Mouse (Mus musculus): ENCODE results near the gene Mcoln3. TPM values are rescaled to one million over a fixed set of nuclear protein-coding genes. Genes with fewer than 3 reads are reported as not detected.

The Mcoln3 gene
- polyA plus RNA-seq, 1 experiment from 2014 or later: 0.61 TPM

DNA sequence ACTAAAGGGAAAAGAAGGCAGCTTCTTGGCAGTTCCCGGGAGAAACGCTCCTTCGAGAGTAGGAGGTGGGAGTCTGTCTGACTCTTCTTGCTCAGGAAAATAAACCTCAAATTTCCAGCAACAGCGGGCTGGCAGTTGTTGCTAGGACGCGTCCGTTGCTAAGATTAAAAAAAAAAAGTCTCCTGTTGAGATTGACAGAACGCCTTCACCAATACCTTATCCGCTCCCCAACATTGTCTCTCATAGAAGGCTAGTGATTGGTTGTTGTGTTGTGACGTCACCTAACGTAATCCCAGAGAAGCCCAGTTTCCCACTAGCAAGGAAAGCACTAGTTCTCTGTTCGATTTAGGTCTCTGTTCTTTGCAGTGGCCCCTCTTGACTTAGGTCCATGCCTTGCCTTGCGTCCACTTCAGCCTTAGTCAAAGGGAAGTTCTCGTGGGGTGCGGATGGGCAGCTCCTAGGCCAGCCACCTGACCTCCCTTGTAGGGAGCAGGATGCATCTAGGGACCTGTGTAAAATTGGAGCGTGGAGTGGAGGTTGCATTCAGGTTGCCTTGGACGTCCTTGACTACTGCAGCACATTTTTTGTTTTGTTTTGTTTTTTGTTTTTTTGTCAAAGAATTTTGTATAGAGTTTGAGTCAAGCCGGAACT lies 9.2 kb upstream of the Mcoln3 start, which contains the start of gene Wdr63:
Gene Wdr63, minus strand, starts transcription at position 210 of the 651 bp plus-strand sequence.
- H3K27ac ChIP-seq: no peak within 1 kb of the TSS
- 0 out of 2 replicates have a peak within 1 kb of the TSS, but pooled peaks have one; percentile 15 for H3K9ac ChIP-seq
- H3K9me3 ChIP-seq (replicated peaks): 0 out of 2 replicates have a peak, but pooled peaks cover 2% of the 10 kb centered on the region
- peaks cover 43% of the 10 kb centered on the region for H3K27me3 ChIP-seq (replicated peaks)
- H3K4me1 ChIP-seq: no peaks in the 10 kb centered on the region; the same call in 1 of the 2 replicates
- WGBS (ENCODE audit: insufficient replicate concordance): 13% methylated on average over 18 of the region's 18 CpGs
- H3K4me3 ChIP-seq: peak within 1 kb of the TSS; percentile 51
- no peaks in the 10 kb centered on the region for H3K36me3 ChIP-seq
- peak; percentile 79 for ATAC-seq
- H3K4me2 ChIP-seq: peak within 1 kb of the TSS; percentile 70

DNA sequence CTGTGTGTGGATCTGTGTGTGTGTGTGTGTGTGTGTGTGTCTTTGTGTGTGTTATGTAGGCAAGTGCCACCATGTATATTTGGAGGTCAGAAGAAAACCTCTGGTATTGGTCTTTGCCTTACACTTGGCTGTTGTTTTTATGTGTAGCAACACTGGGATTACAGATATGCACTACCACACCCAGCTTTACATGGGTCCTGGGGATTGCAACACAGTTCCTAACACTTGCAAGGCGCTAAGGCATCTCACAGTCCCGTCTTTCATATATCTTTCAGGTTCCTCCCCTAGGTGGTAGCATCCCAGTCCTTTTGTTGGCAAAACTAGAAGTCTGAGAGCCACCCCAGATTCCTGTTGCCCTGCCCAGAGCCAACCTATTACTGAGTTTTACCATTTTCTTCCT lies 8.3 kb upstream of the Mcoln3 start:
- Histone ChIP-seq H3K9me3 (replicated peaks) (0 out of 2 replicates have a peak, but pooled peaks cover 2% of the 10 kb centered on the region), H3K36me3 (no peaks in the 10 kb centered on the region), H3K4me3 (no peak overlapping the region), H3K27ac (no peak overlapping the region), H3K27me3 (replicated peaks) (peaks cover 50% of the 10 kb centered on the region), H3K9ac (no peak overlapping the region), H3K4me1 (no peaks in the 10 kb centered on the region; the same call in 1 of the 2 replicates), H3K4me2 (no peak overlapping the region)
- ATAC-seq: no peak
- WGBS (ENCODE audit: insufficient replicate concordance): 51% methylated on average over 2 of the region's 2 CpGs

DNA sequence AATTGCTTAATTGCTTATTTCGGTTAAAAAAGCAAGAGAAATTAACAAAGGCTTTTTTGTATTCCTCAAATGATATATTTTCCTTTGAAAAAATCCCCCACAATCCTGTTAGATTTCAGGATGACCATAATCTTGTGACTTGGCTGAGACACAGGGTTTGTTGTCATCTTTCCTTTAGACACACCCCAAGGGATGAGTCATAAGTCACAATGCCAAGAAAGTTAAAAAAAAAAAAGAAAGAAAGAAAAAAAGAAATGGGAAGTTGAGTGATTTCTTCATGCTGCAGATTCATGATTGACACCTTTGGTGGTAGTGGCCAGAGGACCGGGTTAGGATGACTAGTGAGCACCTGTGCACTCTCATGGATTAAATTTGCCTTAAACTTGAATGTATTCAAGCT lies 6.9 kb upstream of the Mcoln3 start:
- no peak overlapping the region for H3K27ac ChIP-seq
- peaks cover 54% of the 10 kb centered on the region for H3K27me3 ChIP-seq (replicated peaks)
- H3K4me1 ChIP-seq: no peaks in the 10 kb centered on the region; the same call in 1 of the 2 replicates
- no peak overlapping the region for H3K4me3 ChIP-seq
- WGBS (ENCODE audit: insufficient replicate concordance): 50% methylated on average over 2 of the region's 2 CpGs
- H3K9ac ChIP-seq: no peak overlapping the region
- no peak overlapping the region for H3K4me2 ChIP-seq
- no peaks in the 10 kb centered on the region for H3K36me3 ChIP-seq
- ATAC-seq: no peak
- H3K9me3 ChIP-seq (replicated peaks): no peaks in the 10 kb centered on the region

DNA sequence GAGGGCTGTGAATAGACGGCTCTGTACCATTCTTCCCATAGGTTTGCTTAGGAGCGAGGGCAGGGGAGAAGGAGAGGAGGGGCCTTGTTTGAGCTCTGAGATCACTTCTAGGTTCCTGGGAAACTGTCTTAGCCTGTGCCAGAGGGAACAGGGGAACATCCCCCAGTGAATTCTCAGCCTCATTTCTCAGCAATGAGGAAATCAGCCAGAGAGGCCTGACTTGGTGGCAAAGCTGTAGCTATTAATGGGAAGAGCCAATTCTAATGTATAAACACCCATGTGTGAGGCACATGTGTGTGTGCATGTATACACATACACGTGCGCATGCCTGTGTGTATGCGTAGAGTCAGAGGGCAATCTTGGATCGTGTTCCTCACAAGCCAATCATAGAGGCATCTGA lies 6.3 kb upstream of the Mcoln3 start:
- H3K4me3 ChIP-seq: no peak overlapping the region
- H3K27ac ChIP-seq: no peak overlapping the region
- no peak overlapping the region for H3K4me2 ChIP-seq
- H3K27me3 ChIP-seq (replicated peaks): peaks cover 54% of the 10 kb centered on the region
- no peaks in the 10 kb centered on the region; the same call in 1 of the 2 replicates for H3K4me1 ChIP-seq
- H3K36me3 ChIP-seq: no peaks in the 10 kb centered on the region
- no peak overlapping the region for H3K9ac ChIP-seq
- ATAC-seq: no peak
- 60% methylated on average over 6 of the region's 6 CpGs for WGBS (ENCODE audit: insufficient replicate concordance)
- no peaks in the 10 kb centered on the region for H3K9me3 ChIP-seq (replicated peaks)

DNA sequence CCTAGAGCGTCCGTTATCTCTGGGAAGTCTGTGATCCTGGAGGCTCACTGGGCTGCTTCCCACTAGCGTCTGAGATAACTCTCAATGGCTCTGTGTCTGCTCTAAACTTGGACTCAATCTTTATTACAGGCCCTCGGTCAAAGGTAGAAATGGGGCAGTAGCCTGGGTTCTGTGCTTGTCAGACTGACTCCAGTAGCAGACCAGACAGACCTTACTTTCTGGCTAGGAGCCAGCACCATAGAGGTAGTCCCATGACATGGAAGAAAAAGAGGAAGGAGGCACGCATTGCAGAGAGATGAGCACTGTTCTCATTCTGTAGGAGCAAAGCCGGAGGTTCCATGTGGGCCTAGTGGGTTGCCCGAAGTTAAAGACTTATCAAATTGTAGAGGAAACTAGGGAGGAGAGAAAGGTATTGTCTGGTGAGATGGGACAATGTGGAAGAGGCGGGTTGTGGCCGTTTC lies 777 bp downstream of the Mcoln3 start:
- Histone ChIP-seq H3K36me3 (no peaks in the 10 kb centered on the region), H3K27ac (no peak overlapping the region), H3K9ac (no peak overlapping the region), H3K9me3 (replicated peaks) (no peaks in the 10 kb centered on the region), H3K4me2 (no peak overlapping the region), H3K4me1 (peaks cover 10% of the 10 kb centered on the region; the same call in 1 of the 2 replicates), H3K4me3 (no peak overlapping the region), H3K27me3 (replicated peaks) (peaks cover 57% of the 10 kb centered on the region)
- no peak for ATAC-seq
- 43% methylated on average over 9 of the region's 9 CpGs for WGBS (ENCODE audit: insufficient replicate concordance)

DNA sequence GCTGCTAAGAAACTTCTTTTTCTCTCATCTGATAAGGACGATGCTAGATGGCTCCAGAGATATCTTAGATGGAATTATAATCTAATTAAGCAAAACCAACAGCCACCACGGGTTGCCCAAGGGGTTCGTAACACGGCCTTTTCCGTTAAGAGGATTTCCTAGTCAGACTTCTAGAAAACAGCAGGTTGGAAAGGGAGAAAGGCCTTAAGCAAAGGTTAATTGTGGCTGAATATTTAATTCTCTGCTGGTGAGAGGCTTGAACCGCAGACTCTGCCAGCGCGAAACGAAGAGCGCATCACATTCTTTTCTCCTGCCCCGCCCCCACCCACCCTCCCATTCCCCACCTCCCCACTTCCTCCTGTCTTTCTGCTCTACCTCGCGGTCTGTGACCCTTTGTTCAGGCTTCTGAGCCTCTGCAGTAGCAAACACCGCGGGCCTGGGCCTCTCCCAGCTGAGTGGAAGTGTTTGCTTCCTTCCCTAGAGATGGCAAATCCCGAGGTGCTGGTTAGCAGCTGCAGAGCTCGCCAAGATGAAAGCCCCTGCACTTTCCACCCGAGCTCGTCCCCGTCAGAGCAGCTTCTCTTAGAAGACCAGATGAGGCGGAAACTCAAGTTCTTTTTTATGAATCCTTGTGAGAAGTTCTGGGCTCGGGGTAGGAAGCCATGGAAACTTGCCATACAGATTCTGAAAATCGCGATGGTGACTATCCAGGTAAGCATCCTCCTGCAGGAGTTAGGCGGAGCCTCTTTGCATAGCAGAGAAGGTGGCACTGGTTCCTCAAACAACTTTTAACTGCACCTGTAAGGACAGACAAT lies 4.3 kb downstream of the Mcoln3 start:
- peak overlapping the region; percentile 6; the same call in 1 of the 2 replicates for H3K9ac ChIP-seq
- peaks cover 10% of the 10 kb centered on the region; the same call in 1 of the 2 replicates for H3K4me1 ChIP-seq
- H3K27me3 ChIP-seq (replicated peaks): peaks cover 45% of the 10 kb centered on the region
- no peaks in the 10 kb centered on the region for H3K9me3 ChIP-seq (replicated peaks)
- ATAC-seq: no peak
- H3K4me3 ChIP-seq: 0 out of 2 replicates have a peak overlapping the region, but pooled peaks have one; percentile 12
- WGBS (ENCODE audit: insufficient replicate concordance): 10% methylated on average over 25 of the region's 25 CpGs
- no peak overlapping the region for H3K27ac ChIP-seq
- H3K36me3 ChIP-seq: no peaks in the 10 kb centered on the region
- peak overlapping the region; percentile 45 for H3K4me2 ChIP-seq

DNA sequence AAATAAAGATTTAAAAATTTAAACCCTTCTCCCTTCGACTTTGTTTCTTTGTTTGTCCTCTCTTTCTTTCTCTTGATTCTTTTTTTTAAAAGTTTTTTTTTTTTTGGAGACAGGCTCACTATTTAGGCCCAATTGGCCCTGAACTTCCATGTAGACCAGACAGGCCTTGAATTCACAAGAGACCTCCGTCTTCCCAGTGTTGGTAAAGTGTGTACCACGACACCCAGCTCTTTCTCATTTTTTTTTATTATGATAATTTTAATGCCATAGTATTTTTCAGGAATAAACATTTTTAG lies 4.8 kb downstream of the Mcoln3 start:
- Histone ChIP-seq H3K4me1 (peaks cover 16% of the 10 kb centered on the region), H3K9me3 (replicated peaks) (no peaks in the 10 kb centered on the region), H3K27ac (no peak overlapping the region), H3K27me3 (replicated peaks) (peaks cover 40% of the 10 kb centered on the region), H3K36me3 (no peaks in the 10 kb centered on the region), H3K9ac (no peak overlapping the region), H3K4me2 (no peak overlapping the region), H3K4me3 (no peak overlapping the region)
- 53% methylated on average over 3 of the region's 3 CpGs for WGBS (ENCODE audit: insufficient replicate concordance)
- ATAC-seq: no peak

DNA sequence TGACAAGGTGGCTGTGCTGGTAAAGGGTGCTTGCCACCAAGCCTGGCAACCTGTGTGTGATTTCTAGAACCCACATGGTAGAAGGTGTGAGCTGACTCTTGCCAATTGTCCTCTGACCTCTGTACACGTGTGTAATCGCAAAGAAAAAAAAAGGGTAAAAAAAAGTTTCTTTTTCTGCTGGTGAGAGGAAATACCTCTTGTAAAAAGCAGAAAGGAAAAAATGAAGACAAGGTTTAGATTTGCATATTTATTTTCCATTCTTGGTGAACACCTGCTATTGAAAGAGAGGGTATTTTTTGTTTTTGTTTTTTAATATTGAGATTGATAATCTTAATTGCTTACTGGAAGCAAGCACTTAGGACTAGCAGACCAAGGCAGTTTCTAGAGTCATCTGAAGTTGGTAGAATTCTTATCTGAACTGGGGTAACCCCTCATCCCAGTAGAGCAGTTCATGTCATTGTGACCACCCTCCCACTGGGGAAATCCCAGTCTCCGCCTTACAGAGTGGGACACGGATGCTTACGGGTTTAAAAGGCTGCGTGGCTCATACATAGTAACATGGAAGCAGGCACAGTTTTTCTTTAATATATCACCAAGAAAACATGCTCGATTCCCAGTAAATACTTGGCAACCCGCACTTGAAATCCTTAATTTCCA lies 5.7 kb downstream of the Mcoln3 start:
- no peak overlapping the region for H3K9ac ChIP-seq
- H3K4me3 ChIP-seq: no peak overlapping the region
- H3K4me2 ChIP-seq: no peak overlapping the region
- H3K27me3 ChIP-seq (replicated peaks): peaks cover 31% of the 10 kb centered on the region
- peaks cover 19% of the 10 kb centered on the region for H3K4me1 ChIP-seq
- H3K36me3 ChIP-seq: no peaks in the 10 kb centered on the region
- no peak overlapping the region for H3K27ac ChIP-seq
- H3K9me3 ChIP-seq (replicated peaks): no peaks in the 10 kb centered on the region
- WGBS (ENCODE audit: insufficient replicate concordance): 70% methylated on average over 8 of the region's 8 CpGs
- no peak for ATAC-seq

DNA sequence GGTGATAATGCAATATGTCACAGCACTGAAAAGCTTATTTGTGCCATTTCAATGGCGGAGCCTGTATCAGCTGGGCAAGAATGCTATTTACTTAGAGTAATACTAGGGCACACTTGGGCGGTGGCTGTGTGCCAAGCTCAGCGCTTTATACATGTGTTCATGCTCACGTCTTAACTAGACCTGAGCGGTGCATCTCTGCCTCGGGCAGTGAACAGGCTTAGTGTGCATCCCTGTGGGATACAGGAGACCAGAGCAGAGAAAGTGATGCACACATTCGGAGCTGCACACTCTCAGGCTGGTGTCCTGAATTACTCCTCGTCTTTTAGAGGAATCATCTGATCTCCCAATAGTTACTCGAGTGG lies 6.2 kb downstream of the Mcoln3 start:
- Histone ChIP-seq H3K9me3 (replicated peaks) (no peaks in the 10 kb centered on the region), H3K4me3 (no peak overlapping the region), H3K9ac (no peak overlapping the region), H3K36me3 (no peaks in the 10 kb centered on the region), H3K4me1 (peaks cover 21% of the 10 kb centered on the region), H3K4me2 (no peak overlapping the region), H3K27ac (no peak overlapping the region), H3K27me3 (replicated peaks) (peaks cover 26% of the 10 kb centered on the region)
- WGBS (ENCODE audit: insufficient replicate concordance): 74% methylated on average over 9 of the region's 9 CpGs
- ATAC-seq: no peak

DNA sequence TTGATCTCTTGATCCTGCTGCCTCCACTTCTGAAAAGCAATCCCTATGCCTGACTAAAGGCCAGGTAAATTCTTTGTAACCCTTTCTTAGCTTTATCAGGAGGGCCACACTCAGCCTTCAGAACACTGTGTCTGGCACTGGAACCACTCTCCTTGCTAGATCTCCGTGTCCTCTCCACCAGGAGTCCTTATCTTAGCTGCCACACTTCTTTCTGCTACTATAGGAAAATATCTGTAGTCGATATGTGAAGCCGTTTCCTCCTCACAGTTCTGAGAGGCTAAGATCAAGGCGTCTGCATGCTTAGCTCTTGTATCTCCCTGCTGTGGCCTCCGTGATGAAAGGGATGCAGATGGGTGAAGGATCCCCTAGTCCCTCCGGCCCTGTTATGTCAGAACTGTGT lies 10.0 kb downstream of the Mcoln3 start:
- H3K9ac ChIP-seq: no peak overlapping the region
- 17% methylated on average over 6 of the region's 6 CpGs for WGBS (ENCODE audit: insufficient replicate concordance)
- H3K9me3 ChIP-seq (replicated peaks): no peaks in the 10 kb centered on the region
- H3K36me3 ChIP-seq: no peaks in the 10 kb centered on the region
- peaks cover 16% of the 10 kb centered on the region for H3K4me1 ChIP-seq
- H3K4me2 ChIP-seq: no peak overlapping the region
- H3K27me3 ChIP-seq (replicated peaks): peaks cover 4% of the 10 kb centered on the region; the same call in 1 of the 2 replicates
- H3K4me3 ChIP-seq: no peak overlapping the region
- peak; percentile 94 for ATAC-seq
- H3K27ac ChIP-seq: no peak overlapping the region

DNA sequence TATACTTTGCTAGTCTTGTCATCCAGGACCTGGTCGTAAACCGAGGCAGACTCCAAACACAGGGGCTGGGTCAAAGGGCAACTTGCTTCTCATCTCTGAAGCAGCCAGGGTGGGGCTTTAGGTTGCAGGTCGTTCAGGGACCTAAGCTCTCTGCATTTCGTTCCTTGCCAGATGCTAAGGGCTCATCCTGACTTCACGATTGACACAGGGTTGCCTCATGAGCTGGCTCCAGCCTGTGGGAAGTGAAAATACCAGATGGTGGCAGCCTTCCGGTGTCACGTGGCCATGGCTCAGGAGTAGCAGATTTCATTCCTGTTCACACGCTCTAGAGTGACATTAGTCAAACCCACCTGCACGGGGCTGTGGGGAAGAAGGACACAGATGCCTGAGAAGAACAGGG lies 17.6 kb downstream of the Mcoln3 start:
- Histone ChIP-seq H3K9ac (no peak overlapping the region), H3K27ac (no peak overlapping the region), H3K4me3 (no peak overlapping the region), H3K4me1 (no peaks in the 10 kb centered on the region), H3K9me3 (replicated peaks) (no peaks in the 10 kb centered on the region), H3K27me3 (replicated peaks) (no peaks in the 10 kb centered on the region), H3K4me2 (no peak overlapping the region), H3K36me3 (no peaks in the 10 kb centered on the region)
- ATAC-seq: no peak
- WGBS (ENCODE audit: insufficient replicate concordance): 61% methylated on average over 9 of the region's 9 CpGs

DNA sequence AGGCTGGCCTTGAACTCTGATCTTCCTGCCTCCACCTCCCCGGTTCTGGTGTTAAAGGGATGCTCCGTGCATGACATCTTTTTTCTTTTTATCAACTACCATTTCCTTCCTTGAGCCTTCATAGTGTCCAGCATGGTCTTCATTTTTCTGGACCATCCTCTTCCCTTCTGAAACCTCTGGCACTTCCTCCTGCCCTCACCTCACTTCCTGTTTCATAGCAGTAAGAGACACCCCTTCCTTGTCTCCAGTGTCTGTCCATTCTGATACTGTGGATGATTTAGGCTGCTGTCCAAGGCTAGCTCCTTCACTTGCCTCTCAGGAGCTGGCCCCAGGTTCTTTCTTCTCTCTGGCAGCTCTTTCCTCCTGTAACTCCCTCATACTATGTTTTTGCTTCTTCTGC lies 18.2 kb downstream of the Mcoln3 start:
- ATAC-seq: no peak
- no peak overlapping the region for H3K4me3 ChIP-seq
- WGBS (ENCODE audit: insufficient replicate concordance): 66% methylated on average over 2 of the region's 2 CpGs

More for the DNA sequence above, 18.2 kb downstream of the Mcoln3 start:
- no peak overlapping the region for H3K4me2 ChIP-seq
- H3K4me1 ChIP-seq: no peaks in the 10 kb centered on the region
- H3K36me3 ChIP-seq: no peaks in the 10 kb centered on the region
- H3K9me3 ChIP-seq (replicated peaks): no peaks in the 10 kb centered on the region
- H3K27me3 ChIP-seq (replicated peaks): no peaks in the 10 kb centered on the region
- no peak overlapping the region for H3K27ac ChIP-seq
- H3K9ac ChIP-seq: no peak overlapping the region

Measured in liver, embryonic 12.5 days (tissue).